Mouse (Mus musculus): ENCODE data around the gene Fam171a2. TPM values are rescaled to one million over a fixed set of nuclear protein-coding genes. Genes with fewer than 3 reads are reported as not detected.

The Fam171a2 gene
- total RNA-seq (2021) = 10 to 100 TPM; 86.0 to 97.5 TPM
- long read RNA-seq, experiment 1, transcript Fam171a2-201 (8 exons, 3,118 nt) = major isoform, 5 of 7 reads
- long read RNA-seq, experiment 1, partial matches to known transcripts = 0 of 7 reads
- long read RNA-seq, experiment 1, other reads (novel, unspliced or antisense) = 2 of 7 reads
- long read RNA-seq, experiment 2, partial matches to known transcripts = 1 of 13 reads
- long read RNA-seq, experiment 2, other reads (novel, unspliced or antisense) = 8 of 13 reads

DNA sequence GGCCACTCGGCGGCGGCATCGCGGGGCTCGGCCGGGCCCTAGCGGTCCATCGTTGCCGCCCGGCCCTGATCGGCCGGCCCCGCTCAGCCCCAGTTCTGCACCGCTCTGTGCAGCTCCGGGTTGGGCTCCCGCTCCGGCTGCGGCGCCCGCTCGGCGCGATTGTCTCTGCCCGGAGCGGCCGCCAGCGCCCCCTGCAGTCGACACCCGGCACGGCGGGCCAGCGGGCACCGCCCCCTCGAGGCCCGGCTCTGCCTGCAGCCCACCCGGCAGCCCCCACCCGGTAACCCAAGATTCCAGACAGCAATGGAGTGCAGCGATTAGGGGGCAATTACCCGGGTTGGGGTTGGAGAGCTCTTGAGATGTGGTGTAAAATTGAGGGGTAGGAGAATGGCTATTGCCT, at the start of gene Fam171a2:
TSS of gene Fam171a2 (minus strand) at position 186 of the 400 bp plus-strand sequence.
- peak; percentile 79 to 83 for DNase-seq (ENCODE audit: low spot score in 2 of 2)

DNA sequence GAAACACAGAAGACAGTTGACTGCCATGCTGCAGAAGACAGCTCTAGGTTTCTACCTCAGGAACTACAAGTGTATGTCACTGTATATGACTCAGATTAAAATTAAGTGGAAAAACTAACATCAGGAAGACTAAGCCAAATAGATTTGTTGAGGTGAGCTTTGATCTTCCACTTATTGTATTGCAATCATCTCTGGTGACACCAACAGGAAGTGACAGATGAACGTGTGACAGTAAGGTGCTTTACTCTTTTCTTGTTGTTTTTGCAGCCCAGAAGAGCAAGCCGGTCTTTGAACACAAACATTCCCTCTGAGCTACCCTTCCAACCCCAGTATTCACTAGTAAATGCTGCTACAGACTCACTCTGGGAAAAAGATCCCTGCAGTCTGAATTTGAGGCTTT, 49.2 kb upstream of the Fam171a2 start:
- DNase-seq (ENCODE audit: low spot score in 2 of 2) = no peak

DNA sequence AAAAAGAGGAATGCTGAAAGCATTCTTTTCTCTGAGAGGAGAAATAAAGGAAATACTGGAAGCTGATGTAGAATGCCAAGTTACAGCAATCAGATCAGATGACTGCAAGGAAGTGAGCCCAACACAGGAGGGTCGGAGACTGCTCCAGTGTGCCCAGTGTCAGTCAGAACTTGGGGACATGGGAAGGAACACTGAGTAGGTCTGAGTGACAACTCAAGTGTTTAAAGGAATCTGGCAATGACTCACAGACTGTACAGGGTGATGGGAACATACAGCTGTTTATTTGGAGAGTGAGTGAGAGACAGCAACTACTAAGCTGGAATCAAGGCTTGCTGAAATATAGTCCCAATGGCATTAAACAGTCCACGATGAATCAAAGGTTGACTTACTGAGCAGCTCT, 48.7 kb upstream of the Fam171a2 start:
- DNase-seq (ENCODE audit: low spot score in 2 of 2) = no peak

DNA sequence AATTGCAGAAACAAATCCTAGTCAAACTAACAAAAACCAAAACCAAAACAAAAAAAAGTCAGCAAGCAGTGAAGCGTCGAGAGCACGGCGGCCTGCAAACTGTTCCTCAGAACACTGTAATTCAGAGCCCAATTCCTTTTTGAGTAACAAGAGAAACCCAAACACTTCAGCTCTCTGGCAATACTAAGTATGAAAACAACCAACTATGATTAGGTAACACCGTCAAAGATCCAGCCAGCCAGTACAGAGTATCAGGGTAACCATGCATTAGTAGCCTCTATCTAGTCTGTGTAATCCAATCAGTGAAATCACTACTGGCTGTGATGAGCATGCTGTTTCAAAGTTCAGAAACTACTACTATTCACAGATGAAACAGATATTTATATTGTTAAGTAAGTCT, 48.3 kb upstream of the Fam171a2 start:
- no peak for DNase-seq (ENCODE audit: low spot score in 2 of 2)

DNA sequence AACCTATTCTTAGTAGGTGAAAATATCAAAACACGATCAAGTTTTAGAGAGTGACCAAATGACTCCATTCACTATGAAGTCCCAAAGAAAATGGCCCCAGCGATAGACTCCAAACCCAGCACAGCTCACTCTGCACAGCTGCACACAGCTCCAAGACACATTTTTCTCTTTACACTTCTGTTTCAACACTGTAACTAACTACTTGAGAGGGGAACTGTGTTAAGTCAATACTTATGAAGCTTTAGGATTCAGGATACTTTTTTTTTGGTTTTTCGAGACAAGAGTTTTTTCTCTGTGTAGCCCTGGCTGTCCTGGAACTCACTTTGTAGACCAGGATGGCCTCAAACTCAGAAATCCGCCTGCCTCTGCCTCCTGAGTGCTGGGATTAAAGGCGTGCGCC, 47.6 kb upstream of the Fam171a2 start:
- DNase-seq (ENCODE audit: low spot score in 2 of 2) = no peak

DNA sequence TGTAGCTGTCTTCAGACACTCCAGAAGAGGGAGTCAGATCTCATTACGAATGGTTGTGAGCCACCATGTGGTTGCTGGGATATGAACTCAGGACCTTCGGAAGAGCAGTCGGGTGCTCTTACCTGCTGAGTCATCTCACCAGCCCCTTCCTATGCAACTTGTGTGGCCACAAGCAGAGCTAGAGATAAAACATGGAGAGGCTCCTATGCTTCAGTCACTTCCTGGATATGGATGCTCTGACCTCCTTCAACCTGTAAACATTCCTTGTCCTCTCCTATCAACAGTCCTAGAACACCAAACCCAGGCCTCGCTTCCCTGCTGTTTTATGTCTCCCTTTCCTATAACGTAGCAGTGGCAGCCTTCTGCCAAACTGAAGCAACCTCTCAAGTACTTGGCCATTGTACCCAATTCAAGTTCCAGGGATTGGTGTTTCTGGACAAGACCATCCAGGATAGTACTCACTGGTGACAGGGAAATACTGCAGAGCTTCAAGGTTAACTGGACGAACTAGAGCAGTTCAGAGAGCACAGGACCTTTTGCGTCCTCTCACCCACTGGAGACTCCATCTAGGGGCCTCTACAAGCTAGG, 46.7 kb upstream of the Fam171a2 start:
- no peak for DNase-seq (ENCODE audit: low spot score in 2 of 2)

DNA sequence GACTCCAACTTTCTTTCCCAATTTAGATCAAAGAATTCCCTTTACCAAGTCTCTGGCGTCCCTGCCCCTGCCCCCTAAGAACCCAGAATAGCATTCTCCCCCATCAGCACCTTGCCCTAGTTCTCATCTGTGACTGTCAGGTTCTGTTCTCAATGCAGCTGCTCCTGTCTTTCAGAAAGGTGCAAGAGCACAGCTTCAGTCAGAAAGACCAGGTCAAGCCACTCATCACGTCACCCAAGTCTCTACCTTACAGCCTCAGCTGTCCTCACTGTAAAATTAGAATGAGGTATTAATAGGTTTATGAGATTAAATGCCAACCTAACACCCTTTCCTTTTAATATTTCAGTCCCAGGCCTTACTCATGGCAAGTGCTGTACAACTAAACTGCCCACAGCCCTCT, 45.8 kb upstream of the Fam171a2 start:
- DNase-seq (ENCODE audit: low spot score in 2 of 2) = no peak

DNA sequence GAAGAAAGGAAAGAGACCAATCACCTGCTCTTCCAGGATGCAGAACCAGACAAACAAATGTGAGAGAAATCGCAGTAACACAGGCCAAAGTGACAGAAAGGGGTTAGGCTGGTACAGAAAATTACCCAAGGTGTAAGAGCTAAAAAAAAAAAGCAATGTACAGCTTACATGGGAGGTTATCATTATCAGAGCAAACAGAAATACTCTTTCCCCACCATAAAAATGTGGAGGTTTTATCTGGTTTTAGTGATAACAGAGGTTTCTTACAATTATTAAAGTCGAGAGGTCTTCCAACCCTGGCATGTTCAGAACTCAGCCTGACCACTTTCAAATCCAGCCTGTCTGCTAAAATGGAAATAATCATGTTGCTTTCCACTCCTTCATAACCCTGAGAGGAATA, 40.4 kb upstream of the Fam171a2 start:
- DNase-seq (ENCODE audit: low spot score in 2 of 2) = no peak

DNA sequence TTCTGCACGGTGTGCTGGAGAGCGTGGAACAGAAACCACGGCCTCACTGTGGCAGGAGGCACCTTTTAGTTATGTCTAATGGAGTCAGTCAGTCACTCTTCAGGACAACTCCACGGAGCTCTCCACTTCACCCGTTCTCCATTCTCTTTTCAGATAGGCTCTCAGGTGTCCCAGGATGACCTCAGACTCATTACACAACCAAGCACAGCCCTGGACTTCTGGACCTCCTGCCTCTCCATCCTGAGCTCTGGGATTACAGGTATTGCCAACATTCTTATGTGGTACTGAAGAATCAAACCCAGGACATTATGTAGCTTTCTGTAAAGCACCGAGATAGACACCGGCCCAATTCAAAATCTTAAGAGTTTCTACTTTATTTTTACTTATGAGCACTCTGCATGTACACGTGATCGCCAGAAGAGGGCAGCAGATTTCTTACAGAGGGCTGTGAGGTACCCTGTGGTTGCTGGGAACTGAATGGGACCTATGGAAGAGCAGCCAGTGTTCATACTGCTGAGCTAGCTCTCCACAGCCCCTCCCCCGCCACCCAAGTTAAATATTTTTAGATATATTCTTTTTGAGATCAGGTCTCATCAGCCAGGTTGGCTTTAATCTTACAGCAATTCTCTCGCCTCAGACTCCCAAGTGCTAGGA, 39.4 kb upstream of the Fam171a2 start:
- peak in 1 of 2 experiments; percentile 57 for DNase-seq (ENCODE audit: low spot score in 2 of 2)

DNA sequence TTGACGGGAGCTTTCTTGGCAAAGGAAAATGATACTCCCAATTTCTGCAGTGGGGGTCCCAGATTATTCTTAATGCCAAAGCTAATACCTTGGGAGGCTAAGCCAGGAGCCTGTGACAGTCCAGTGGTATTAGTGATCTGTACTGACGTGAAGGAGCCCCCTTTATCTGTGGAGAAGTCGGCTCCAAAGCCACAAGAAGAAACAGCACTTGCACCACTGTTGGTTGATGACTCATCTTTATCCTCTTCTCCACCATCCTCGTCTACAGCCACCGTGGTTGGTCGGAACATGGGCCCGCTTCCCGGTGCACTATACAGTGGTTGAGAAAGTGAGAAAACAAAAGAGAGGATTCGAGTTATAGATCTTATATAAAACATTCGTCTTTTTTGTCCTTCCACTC, 34.3 kb upstream of the Fam171a2 start:
- no peak for DNase-seq (ENCODE audit: low spot score in 2 of 2)

DNA sequence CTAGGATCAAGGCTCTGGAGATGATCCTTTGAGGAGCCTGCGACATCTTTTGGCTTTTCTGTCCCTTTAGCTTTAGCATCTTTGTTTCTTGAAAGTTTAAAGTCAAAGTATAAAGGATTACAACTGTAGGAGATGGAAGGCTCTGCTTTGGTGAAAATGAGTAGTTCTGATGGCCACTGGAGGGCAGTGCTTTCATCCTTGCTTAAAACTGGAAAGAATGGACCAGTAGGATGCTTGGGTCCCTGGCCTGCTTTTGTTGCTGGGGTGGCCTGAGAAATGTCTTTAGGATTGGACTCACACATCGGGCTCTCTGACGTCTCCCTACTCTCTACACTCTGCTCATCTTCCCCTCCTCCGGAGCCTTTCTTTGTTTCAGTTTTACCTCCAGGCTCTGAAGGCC, 33.4 kb upstream of the Fam171a2 start:
- no peak for DNase-seq (ENCODE audit: low spot score in 2 of 2)

DNA sequence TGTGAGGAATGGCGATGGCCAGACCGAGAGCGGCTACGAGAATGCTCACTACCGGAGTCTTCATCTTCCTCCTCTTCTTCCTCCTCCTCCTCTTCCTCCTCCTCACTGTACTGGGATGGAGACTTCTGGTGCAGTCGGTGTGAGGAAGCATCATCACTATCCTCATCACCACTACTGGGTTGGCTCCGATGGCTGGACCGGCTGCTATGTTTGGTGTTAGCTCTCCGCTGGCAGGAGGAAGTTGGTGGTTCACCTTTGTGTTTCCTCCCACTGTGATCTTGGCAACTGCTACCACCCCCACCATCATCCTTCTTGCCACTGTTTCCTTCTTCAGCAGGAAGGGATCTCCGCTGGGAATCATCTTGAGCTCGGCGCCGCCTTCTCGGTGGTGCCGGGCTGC, 32.6 kb upstream of the Fam171a2 start:
- no peak for DNase-seq (ENCODE audit: low spot score in 2 of 2)

DNA sequence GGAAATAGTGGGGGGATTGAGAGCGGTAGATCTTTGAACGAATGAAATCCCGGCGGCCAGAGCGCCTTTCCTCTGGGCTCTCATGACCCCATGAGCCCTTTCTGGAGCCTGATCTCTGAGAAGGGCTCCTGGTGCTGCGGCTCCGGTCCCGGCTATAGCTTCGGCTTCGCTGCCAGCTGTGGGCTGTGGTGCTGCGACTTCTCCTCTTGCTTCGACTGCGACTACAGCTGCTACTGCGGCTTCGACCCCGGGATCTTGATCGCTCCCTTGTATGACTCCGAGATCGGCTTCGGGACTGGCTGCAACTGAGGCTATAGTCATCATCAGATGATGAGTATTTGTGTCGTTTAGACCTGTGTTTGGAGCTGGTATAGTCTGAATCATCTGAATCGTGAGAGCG, 32.1 kb upstream of the Fam171a2 start:
- no peak for DNase-seq (ENCODE audit: low spot score in 2 of 2)

DNA sequence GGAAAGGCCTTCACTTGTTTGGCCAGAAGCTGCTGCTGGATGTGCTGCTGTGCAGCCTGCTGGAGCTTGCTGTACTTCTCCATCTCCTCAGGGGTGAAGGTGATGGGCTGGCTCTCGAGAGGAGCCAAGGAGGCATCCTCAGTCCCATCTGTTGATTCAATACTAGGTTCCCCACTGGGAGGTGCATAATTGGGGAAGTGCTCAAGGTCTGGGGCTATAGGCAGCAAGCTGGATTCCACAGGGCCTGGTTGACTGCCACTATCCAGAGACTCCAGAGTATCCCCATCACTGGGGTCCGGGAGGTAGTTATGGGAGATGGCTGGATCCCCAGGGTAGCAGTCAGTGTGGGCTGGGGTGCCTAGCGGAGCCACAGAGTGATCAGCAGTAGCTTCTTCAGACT, 31.2 kb upstream of the Fam171a2 start:
- no peak for DNase-seq (ENCODE audit: low spot score in 2 of 2)

DNA sequence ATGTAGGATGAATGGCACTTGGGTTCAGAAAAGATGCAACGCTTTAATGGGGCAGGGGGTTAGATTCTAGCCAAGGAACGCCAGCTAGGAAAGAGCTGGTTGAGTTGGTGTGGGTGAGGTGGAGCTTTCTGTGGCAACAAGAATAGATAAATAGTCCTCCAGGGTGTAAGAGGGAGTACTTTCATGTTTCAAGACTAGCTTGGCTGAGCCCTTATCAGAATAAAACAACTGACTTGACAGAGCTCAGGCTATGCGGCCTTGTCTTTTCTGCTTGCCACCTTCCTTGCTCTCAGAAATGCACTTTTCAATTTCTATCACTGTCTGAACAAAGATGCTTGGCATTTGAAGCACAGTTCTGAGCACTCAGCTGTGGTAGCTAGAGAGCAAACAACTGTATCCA, 27.5 kb upstream of the Fam171a2 start:
- no peak for DNase-seq (ENCODE audit: low spot score in 2 of 2)

DNA sequence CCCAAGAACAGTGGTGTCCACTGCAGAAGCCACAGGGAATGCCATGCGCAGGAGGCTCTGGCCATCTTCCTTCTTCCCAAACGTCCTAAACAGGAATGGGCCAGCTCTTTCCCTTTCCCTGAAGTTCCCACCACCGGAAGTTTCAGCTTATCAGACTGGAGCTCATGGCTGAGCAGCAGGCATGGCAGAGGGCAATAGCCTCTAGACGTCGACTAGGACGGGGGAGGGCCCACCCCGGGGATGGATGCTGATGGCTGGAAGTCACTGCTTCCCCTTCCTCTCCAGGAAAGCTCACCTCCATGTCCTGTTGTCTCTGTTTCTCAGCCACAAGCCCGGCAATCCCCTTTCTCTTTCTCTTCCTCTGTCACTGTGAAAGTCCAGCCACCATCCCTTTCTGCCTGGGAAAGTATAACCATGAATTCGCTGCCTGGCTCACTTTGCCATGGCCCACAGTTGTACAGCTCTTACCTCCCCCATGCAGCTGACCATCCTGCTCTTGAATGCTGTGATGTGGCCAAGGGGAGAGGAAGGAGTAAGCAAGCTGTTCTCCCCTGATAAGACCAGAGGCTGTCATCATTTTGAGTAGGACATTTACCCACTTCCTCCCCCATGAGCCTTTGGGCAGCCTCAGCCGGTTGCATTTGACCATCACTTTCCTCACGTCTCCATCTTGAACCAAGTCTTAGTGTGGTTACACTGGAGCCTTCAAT, 22.3 kb upstream of the Fam171a2 start, which contains the start of gene Itga2b:
TSS of gene Itga2b (minus strand) at position 475 of the 710 bp plus-strand sequence.
- DNase-seq (ENCODE audit: low spot score in 2 of 2) = no peak

DNA sequence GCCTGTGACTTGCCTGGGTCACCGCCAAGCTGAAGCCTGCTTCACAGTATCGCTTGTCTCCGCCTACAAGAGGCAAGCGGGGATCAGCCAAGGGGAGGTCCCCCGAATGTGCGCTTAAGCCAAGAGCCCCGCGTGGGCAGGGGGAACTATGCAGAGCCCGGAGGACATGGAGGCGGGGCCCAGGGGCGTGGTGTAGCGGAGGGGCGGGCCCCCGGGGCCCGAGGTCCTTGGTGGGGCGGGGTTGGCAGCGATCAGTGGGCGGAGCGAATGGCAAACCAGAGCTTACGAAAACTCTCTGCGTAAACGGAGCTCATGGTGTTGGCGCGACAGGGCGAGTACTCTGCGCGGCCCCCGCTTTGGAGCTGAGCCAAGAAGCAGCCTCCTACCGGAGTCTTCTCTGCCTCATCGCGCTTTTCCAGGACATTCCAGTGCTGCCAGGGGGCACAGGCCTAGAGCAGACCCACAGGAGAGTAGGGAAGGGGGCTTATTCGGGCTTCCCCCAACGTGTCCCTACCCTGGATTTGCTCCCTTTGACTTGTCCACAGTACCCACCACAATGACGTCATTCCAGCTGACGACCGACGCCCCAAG, 19.7 kb upstream of the Fam171a2 start:
- DNase-seq (ENCODE audit: low spot score in 2 of 2) = peak; percentile 91 to 95

DNA sequence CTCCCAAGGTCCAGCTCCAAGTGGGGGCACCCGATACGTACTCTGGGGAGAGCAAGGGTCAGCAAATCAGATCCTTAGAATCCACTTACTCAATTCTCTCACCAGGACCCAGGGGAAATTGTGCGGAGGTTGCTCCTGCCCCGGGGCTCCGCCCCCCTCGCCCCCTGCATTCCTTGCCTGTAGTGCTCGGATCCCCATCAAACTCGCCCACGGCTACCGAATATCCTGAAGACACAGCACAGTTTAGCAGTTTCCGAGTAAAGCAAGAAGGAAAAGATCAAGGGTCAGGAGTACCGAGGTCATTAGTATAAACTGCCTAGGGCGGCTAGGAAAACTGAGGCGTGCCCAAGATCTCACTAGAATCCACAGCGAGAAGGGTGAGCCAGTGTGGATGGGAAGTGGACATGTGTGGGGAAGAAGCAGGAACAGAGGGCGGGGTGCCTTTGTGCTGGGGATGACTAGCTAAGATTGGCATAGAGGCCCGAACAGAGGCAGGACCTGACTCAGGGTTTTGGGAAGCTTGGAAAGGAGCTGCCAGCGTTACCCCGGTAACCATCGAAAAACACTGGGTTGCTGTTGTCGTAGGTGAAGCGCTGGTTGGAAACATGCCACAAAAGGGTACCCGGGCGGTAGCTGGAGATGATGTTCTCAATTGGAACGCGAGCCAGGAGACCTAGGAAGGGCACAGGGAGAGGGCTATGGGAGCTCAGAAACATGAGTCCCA, 18.4 kb upstream of the Fam171a2 start:
- peak; percentile 53 to 54 for DNase-seq (ENCODE audit: low spot score in 2 of 2)

DNA sequence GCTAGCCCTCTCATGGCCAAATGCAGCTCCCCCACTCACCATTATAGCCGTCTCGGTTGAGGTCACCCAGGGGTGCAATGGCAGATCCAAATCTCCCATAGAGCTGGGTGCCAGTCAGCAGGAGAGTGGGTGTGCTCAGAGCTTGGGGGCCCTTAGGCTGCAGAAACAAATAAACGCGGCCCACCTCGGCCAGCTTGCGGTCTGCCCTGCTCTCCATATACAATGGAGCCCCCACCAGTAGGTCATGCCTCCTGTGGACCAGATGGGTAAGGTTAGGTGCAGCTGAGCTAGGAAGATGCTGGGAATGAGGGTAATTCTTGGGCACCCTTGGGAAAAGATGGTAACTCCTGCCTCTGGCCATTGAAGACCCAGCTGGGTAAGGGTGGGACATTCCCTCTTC, 17.4 kb upstream of the Fam171a2 start:
- DNase-seq (ENCODE audit: low spot score in 2 of 2) = no peak

DNA sequence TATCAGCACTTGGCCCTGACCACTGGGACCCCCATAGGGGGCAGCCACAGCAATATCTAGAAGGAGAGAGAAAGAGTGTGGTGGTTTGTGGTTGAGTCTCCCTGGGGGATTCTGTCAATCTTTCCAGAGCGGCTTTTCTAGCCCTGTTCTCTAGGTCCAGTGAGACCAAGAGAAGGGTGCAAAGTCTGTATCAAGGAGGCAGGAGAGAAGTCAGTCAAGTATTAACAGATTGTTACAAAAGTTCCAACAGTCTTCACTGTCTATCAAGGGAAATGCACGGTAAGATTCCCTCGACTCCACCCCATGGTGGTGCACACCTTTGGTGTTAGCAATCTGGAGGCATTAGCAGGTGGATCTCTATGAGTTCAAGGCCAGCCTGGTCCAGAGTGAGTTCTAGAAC, 14.3 kb upstream of the Fam171a2 start:
- DNase-seq (ENCODE audit: low spot score in 2 of 2) = no peak

DNA sequence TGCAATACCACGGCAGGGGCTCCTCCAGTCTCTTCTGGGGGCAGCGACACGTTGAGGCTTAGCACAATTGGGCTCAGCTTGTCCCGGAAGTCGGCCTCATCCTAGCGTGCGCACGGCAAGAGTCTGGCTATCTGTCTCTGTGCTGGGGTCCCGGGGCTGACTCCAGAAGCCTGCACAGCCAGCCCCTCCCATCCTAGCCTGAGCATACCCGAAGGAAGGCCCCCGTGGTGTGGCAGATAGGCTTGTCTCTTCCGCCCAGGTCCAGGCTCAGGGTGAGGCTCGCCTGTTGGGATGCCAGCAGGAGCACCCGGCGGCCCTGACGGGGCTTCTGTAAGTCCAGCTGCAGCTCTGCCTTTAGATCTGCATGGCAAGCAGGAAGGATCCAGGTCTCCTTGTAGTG, 13.1 kb upstream of the Fam171a2 start:
- no peak for DNase-seq (ENCODE audit: low spot score in 2 of 2)
